Mouse (Mus musculus) adipose tissue, adult 10 weeks (tissue): ENCODE measurements around the gene Dusp12. TPM values are rescaled to one million over a fixed set of nuclear protein-coding genes. Genes with fewer than 3 reads are reported as not detected.

Experiments
- polyA plus RNA-seq: library from polyadenylated mRNA; stranded (reverse); fragments of 350-450 nt; fragmentation: Illumina TruSeq; extraction: RNeasy Lipid Tissue Mini Kit (QIAGEN cat#74804); gene quantifications from one replicate; pipeline ENCODE4 v1.2.3, GENCODE M21; 2014; ENCODE audit warnings: low read depth, low replicate concordance

The Dusp12 gene
- 14.3 TPM for polyA plus RNA-seq

GRCm38 (mm10) chr1:170884978-170885561 is at the start of gene Dusp12, which contains the start of gene Gm26620:
TSS of gene Dusp12 (minus strand) at chr1:170885540.
TSS of gene Gm26620 (plus strand) at chr1:170885065.

GRCm38 (mm10) chr1:170927378-170927777 is 42.0 kb upstream of the Dusp12 start, which contains the start of gene Fcrla:
TSS of gene Fcrla (minus strand) at chr1:170927583.

GRCm38 (mm10) chr1:170912891-170913615 is 27.7 kb upstream of the Dusp12 start, which contains the start of gene Fcrlb:
TSS of gene Fcrlb (minus strand) at chr1:170912941.

GRCm38 (mm10) chr1:170867691-170868105 is 17.6 kb downstream of the Dusp12 start, which contains the start of gene Atf6:
TSS of gene Atf6 (minus strand) at chr1:170867771.

Other genes with a start within 250 kb of the Dusp12 start
- 13.8 TPM for gene Olfml2b, start 241.0 kb downstream of the Dusp12 start, polyA plus RNA-seq
- 26.6 TPM for gene Atf6, start 17.8 kb downstream of the Dusp12 start, polyA plus RNA-seq
- 0.42 TPM for gene Gm26620, start 475 bp downstream of the Dusp12 start, polyA plus RNA-seq
- gene Fcrlb, start 27.4 kb upstream of the Dusp12 start, polyA plus RNA-seq = not detected
- gene Fcrla, start 42.0 kb upstream of the Dusp12 start, polyA plus RNA-seq = 1.1 TPM
- 104 TPM for gene Fcgr2b, start 91.0 kb upstream of the Dusp12 start, polyA plus RNA-seq
- gene Fcgr4, start 133.4 kb upstream of the Dusp12 start, polyA plus RNA-seq = 2.0 TPM
- gene Fcgr3, start 179.4 kb upstream of the Dusp12 start, polyA plus RNA-seq = 42.1 TPM
- gene Cfap126, start 228.4 kb upstream of the Dusp12 start, polyA plus RNA-seq = 23.4 TPM